Mouse (Mus musculus): ENCODE data around the gene Tulp1. TPM values are rescaled to one million over a fixed set of nuclear protein-coding genes. Genes with fewer than 3 reads are reported as not detected.
A peak's percentile ranks its signal among the peaks of the same experiment; 100 is the strongest.
"Not testable (repeated sequence)": the region's sequence is repeated elsewhere in the genome, so short reads cannot be mapped to it uniquely, and the experiment has no call there.

Gene Tulp1
- polyA plus RNA-seq, 1 experiment from 2014 or later: 1.6 TPM

DNA sequence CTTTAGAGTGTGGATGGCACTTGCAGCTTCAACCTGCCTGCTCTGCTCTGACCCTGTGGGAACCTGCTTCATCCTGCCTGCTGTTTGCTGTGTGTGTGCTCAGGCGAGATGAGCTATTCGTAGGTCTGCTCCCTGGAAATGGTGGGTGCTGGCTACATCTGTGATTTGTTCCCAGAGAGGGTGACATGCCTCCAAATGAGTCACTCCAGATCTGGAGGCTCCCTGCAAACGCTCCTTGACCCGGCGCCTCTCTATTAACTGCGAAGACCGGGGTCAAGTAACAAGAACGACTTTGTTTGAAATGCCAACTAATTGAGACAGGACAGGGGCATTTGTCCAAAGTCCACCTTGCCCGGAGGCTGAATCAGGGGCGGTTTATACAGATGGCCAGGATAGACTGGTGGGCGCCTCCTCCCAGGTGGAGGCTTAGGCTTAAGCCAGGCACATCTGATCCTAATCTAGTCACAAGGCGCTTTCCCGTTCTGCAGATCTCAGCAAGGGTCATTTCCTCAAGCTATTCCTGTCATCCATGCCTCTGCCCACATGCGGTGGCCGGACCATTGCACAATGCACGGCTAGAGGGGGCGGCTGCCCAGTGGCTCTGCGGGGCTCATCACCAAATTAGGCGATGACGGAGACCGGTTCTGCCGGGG, 37.2 kb downstream of the Tulp1 start:
- peak overlapping the region; percentile 79 for H3K4me2 ChIP-seq (ENCODE audit: low read length)
- peak; percentile 65 for ATAC-seq
- H3K4me1 ChIP-seq (ENCODE audit: control insufficient read depth, insufficient read depth, low read depth, low read length): peaks cover 16% of the 10 kb centered on the region
- peak overlapping the region; percentile 68 for H3K4me3 ChIP-seq (ENCODE audit: low read length)
- no peaks in the 10 kb centered on the region for H3K27me3 ChIP-seq (replicated peaks; ENCODE audit: control insufficient read depth, insufficient read depth, low read length)
- peaks cover 9% of the 10 kb centered on the region for H3K36me3 ChIP-seq (ENCODE audit: control insufficient read depth, insufficient read depth, low read length)
- peak overlapping the region; percentile 72 for H3K9ac ChIP-seq (ENCODE audit: low read depth, low read length)
- 11% methylated on average over 22 of the region's 22 CpGs for WGBS
- peak overlapping the region; percentile 86 for H3K27ac ChIP-seq (ENCODE audit: low read depth, low read length)
- H3K9me3 ChIP-seq (ENCODE audit: control insufficient read depth, low read length): no peaks in the 10 kb centered on the region

DNA sequence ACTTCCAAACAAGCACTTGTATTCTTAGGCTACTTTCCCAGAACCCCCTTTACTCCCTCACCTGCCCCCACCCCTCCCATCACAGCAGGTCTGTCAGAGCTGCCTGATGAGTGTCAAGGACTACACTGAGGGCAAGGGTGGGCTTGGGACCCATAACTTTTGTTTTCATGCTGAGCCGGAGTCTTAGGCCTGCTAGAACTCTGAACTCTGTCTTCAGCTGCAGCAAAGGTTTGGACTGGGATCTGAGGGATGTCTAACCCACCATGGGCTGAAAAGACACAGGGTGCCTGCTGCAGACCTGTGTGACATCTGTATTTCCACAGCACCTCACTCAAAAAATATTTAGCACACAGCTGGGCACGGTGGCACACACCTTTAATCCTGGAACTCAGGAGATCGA, 38.1 kb downstream of the Tulp1 start:
- H3K4me2 ChIP-seq (ENCODE audit: low read length): no peak overlapping the region
- peak overlapping the region; percentile 19; the same call in 1 of the 2 replicates for H3K9ac ChIP-seq (ENCODE audit: low read depth, low read length)
- no peak overlapping the region for H3K4me3 ChIP-seq (ENCODE audit: low read length)
- peaks cover 9% of the 10 kb centered on the region for H3K36me3 ChIP-seq (ENCODE audit: control insufficient read depth, insufficient read depth, low read length)
- no peak for ATAC-seq
- H3K27ac ChIP-seq (ENCODE audit: low read depth, low read length): no peak overlapping the region
- H3K9me3 ChIP-seq (ENCODE audit: control insufficient read depth, low read length): no peaks in the 10 kb centered on the region
- WGBS: 90% methylated on average over 3 of the region's 3 CpGs
- H3K27me3 ChIP-seq (replicated peaks; ENCODE audit: control insufficient read depth, insufficient read depth, low read length): no peaks in the 10 kb centered on the region
- H3K4me1 ChIP-seq (ENCODE audit: control insufficient read depth, insufficient read depth, low read depth, low read length): peaks cover 16% of the 10 kb centered on the region

DNA sequence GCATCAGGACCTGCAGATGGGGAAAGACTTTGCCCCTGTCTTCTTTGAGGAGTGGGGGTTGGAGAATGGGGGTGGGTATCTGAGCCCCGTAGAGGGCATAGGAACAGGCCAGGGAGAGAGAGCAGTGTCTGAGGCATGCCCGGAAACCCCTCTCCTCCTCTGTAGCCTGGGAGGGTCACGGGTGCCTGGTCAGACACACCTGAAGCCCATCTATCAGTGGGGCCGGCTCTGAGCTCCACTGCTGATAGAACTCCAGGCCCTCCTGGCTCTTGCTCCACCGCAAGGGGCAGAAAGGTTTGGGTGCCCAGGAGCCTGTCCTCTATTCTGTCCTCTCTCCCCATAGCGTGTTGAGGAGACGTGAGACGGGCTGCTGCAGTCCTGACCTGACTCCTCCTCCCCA, 39.3 kb downstream of the Tulp1 start:
- H3K9ac ChIP-seq (ENCODE audit: low read depth, low read length): no peak overlapping the region
- H3K36me3 ChIP-seq (ENCODE audit: control insufficient read depth, insufficient read depth, low read length): no peaks in the 10 kb centered on the region; the same call in 1 of the 2 replicates
- ATAC-seq: no peak
- H3K27me3 ChIP-seq (replicated peaks; ENCODE audit: control insufficient read depth, insufficient read depth, low read length): no peaks in the 10 kb centered on the region
- 96% methylated on average over 8 of the region's 8 CpGs for WGBS
- no peaks in the 10 kb centered on the region for H3K9me3 ChIP-seq (ENCODE audit: control insufficient read depth, low read length)
- H3K4me3 ChIP-seq (ENCODE audit: low read length): no peak overlapping the region
- no peak overlapping the region for H3K27ac ChIP-seq (ENCODE audit: low read depth, low read length)
- H3K4me2 ChIP-seq (ENCODE audit: low read length): no peak overlapping the region
- H3K4me1 ChIP-seq (ENCODE audit: control insufficient read depth, insufficient read depth, low read depth, low read length): peaks cover 16% of the 10 kb centered on the region

DNA sequence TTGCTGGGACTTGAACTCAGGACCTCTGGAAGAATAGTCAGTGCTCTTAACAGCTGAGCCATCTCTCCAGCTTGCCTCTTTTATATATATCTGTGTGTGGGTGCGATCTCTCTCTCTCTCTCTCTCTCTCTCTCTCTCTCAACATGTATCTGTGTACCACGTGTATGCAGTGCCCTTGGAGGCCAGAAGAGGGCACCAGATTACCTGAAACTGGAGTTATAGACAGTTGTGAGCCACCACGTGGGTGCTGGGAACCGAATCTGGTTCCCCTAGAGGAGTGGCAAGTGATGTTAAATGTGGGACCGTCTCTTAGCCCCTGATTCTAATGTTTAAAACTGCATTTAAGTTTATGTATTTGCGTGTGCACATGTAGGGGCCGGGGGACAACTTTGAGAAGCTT, 40.6 kb downstream of the Tulp1 start:
- not testable (repeated sequence) for H3K4me2 ChIP-seq (ENCODE audit: low read length); ATAC-seq

DNA sequence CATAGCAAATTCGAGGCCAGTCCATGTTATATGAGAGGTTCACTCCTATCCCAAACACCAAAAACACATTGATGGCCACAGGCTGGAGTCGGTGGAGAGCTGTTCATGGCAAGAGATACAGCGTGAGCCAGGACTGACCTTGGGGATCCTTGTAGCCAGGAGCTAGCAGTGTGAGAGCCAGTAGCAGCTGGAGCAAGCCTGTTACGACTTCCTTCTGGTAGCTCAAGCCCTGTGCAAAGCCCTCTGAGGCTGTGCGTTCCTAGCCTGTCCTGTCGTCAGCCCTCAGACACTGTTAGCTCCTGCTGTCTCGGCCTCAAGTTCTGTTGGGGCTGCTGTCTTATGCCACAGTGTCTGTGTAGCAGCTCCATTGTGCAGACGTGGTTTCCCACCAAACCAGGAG, 41.2 kb downstream of the Tulp1 start:
- no peaks in the 10 kb centered on the region for H3K36me3 ChIP-seq (ENCODE audit: control insufficient read depth, insufficient read depth, low read length)

More for the DNA sequence above, 40.6 kb downstream of the Tulp1 start:
- not testable (repeated sequence) for H3K9ac ChIP-seq (ENCODE audit: low read depth, low read length); H3K4me3 ChIP-seq (ENCODE audit: low read length); H3K9me3 ChIP-seq (ENCODE audit: control insufficient read depth, low read length); H3K4me1 ChIP-seq (ENCODE audit: control insufficient read depth, insufficient read depth, low read depth, low read length); H3K36me3 ChIP-seq (ENCODE audit: control insufficient read depth, insufficient read depth, low read length); H3K27ac ChIP-seq (ENCODE audit: low read depth, low read length); H3K27me3 ChIP-seq (replicated peaks; ENCODE audit: control insufficient read depth, insufficient read depth, low read length)
- 95% methylated on average over 7 of the region's 7 CpGs for WGBS

DNA sequence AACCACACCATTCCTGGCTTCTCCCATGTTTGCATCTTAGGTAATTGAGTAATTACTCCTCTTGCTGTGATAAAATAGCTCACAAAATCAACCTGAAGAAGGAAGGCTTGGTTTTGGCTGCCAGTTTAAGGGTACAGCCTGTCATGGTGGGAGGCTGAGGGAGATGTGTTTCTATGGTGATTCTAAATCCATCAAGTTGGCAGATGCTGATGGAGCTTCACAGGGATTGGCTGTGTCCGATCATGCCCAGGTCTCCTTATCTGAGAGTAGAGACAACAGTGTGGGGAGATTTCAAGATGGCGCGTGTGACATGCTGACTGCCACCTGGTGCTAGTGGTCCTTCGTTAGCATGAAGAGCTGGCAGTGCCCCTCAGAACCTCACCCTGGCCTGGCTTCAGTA, 43.3 kb downstream of the Tulp1 start:
- peaks cover 8% of the 10 kb centered on the region for H3K36me3 ChIP-seq (ENCODE audit: control insufficient read depth, insufficient read depth, low read length)

More for the DNA sequence above, 41.2 kb downstream of the Tulp1 start:
- Histone ChIP-seq H3K9me3 (ENCODE audit: control insufficient read depth, low read length) (no peaks in the 10 kb centered on the region), H3K4me3 (ENCODE audit: low read length) (no peak overlapping the region), H3K4me2 (ENCODE audit: low read length) (no peak overlapping the region), H3K9ac (ENCODE audit: low read depth, low read length) (no peak overlapping the region), H3K27ac (ENCODE audit: low read depth, low read length) (no peak overlapping the region), H3K27me3 (replicated peaks; ENCODE audit: control insufficient read depth, insufficient read depth, low read length) (no peaks in the 10 kb centered on the region), H3K4me1 (ENCODE audit: control insufficient read depth, insufficient read depth, low read depth, low read length) (peaks cover 8% of the 10 kb centered on the region)
- 94% methylated on average over 8 of the region's 8 CpGs for WGBS
- no peak for ATAC-seq

DNA sequence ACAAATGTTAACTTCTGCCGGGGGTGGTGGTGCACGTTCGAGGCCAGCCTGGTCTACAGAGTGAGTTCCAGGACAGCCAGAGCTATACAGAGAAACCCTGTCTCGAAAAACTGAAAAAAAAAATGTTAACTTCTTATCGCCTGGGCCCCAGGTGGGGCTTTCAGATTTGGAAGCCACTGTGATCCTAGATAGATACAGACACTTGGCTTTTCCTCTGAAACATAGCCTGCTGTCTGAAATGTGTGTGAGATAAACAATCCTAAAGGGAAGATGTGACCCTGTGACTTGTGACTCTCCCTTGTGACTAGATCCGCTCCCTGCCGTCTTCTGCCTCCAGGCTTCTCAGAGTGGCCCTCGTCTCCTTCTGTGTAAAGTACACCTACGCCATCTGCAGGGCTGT, 47.3 kb downstream of the Tulp1 start:
- peaks cover 14% of the 10 kb centered on the region for H3K4me1 ChIP-seq (ENCODE audit: control insufficient read depth, insufficient read depth, low read depth, low read length)
- peaks cover 11% of the 10 kb centered on the region for H3K36me3 ChIP-seq (ENCODE audit: control insufficient read depth, insufficient read depth, low read length)
- 88% methylated on average over 9 of the region's 9 CpGs for WGBS
- H3K4me2 ChIP-seq (ENCODE audit: low read length): no peak overlapping the region
- H3K9me3 ChIP-seq (ENCODE audit: control insufficient read depth, low read length): no peaks in the 10 kb centered on the region
- H3K27ac ChIP-seq (ENCODE audit: low read depth, low read length): no peak overlapping the region
- no peak overlapping the region for H3K4me3 ChIP-seq (ENCODE audit: low read length)
- H3K9ac ChIP-seq (ENCODE audit: low read depth, low read length): no peak overlapping the region
- ATAC-seq: no peak
- no peaks in the 10 kb centered on the region for H3K27me3 ChIP-seq (replicated peaks; ENCODE audit: control insufficient read depth, insufficient read depth, low read length)

More for the DNA sequence above, 43.3 kb downstream of the Tulp1 start:
- H3K4me3 ChIP-seq (ENCODE audit: low read length): no peak overlapping the region
- H3K27ac ChIP-seq (ENCODE audit: low read depth, low read length): no peak overlapping the region
- ATAC-seq: no peak
- no peaks in the 10 kb centered on the region for H3K27me3 ChIP-seq (replicated peaks; ENCODE audit: control insufficient read depth, insufficient read depth, low read length)
- H3K4me2 ChIP-seq (ENCODE audit: low read length): no peak overlapping the region
- no peaks in the 10 kb centered on the region for H3K9me3 ChIP-seq (ENCODE audit: control insufficient read depth, low read length)
- WGBS: 95% methylated on average over 4 of the region's 4 CpGs
- no peaks in the 10 kb centered on the region for H3K4me1 ChIP-seq (ENCODE audit: control insufficient read depth, insufficient read depth, low read depth, low read length)
- H3K9ac ChIP-seq (ENCODE audit: low read depth, low read length): no peak overlapping the region

DNA sequence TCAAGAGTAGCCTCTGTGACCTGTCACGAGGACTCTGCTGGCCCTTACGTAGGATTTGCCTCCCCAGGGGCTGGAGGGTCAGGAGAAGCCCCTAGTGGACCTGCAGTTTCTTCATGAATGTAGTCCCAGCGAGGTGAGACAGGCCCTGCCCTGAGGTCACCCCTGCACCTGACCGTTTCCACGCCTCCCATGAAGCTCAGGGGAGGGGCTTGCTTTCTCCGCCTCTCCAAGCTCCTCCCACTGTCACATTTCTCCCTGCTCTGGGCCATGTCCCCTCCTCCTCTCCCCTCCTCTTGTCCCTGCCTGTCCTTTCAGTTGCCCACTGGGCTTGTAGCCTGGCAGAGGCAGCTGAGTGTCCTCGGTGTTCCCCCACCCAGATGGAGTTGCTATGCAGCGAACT, 47.9 kb downstream of the Tulp1 start:
- H3K4me2 ChIP-seq (ENCODE audit: low read length): no peak overlapping the region
- no peaks in the 10 kb centered on the region for H3K27me3 ChIP-seq (replicated peaks; ENCODE audit: control insufficient read depth, insufficient read depth, low read length)
- H3K4me3 ChIP-seq (ENCODE audit: low read length): no peak overlapping the region
- H3K27ac ChIP-seq (ENCODE audit: low read depth, low read length): no peak overlapping the region
- ATAC-seq: no peak
- H3K9me3 ChIP-seq (ENCODE audit: control insufficient read depth, low read length): no peaks in the 10 kb centered on the region
- H3K9ac ChIP-seq (ENCODE audit: low read depth, low read length): no peak overlapping the region
- WGBS: 51% methylated on average over 8 of the region's 8 CpGs
- H3K36me3 ChIP-seq (ENCODE audit: control insufficient read depth, insufficient read depth, low read length): peaks cover 11% of the 10 kb centered on the region
- peaks cover 15% of the 10 kb centered on the region for H3K4me1 ChIP-seq (ENCODE audit: control insufficient read depth, insufficient read depth, low read depth, low read length)

DNA sequence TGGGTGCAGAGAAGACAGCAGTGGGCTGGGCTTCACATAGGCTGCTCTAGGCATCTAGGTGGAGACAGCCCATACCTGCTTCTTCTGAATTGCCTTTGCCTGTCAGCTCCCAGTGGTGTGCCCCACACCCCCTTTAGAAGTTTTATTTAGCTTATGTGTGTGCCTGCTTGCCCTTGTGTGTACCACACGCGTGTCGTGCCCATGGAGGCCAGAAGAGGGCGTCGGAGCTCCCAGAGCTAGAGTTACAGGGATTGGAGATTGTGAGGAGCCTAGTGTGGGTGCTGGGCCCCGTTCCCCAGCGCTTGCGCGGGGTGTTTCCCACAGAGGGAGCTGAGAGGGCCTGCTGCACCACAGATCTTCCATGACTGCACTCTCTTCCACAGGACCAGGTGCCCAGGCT, 48.5 kb downstream of the Tulp1 start:
- Histone ChIP-seq H3K4me1 (ENCODE audit: control insufficient read depth, insufficient read depth, low read depth, low read length) (peaks cover 15% of the 10 kb centered on the region), H3K27me3 (replicated peaks; ENCODE audit: control insufficient read depth, insufficient read depth, low read length) (no peaks in the 10 kb centered on the region), H3K9ac (ENCODE audit: low read depth, low read length) (no peak overlapping the region), H3K4me3 (ENCODE audit: low read length) (no peak overlapping the region), H3K4me2 (ENCODE audit: low read length) (no peak overlapping the region), H3K9me3 (ENCODE audit: control insufficient read depth, low read length) (no peaks in the 10 kb centered on the region), H3K27ac (ENCODE audit: low read depth, low read length) (no peak overlapping the region), H3K36me3 (ENCODE audit: control insufficient read depth, insufficient read depth, low read length) (peaks cover 11% of the 10 kb centered on the region)
- 94% methylated on average over 9 of the region's 9 CpGs for WGBS
- ATAC-seq: no peak
